Mouse (Mus musculus) brain, embryonic 14.5 days (tissue): ENCODE data around the gene Dennd2c. TPM values are rescaled to one million over a fixed set of nuclear protein-coding genes. Genes with fewer than 3 reads are reported as not detected.
"Not testable (repeated sequence)": the region's sequence is repeated elsewhere in the genome, so short reads cannot be mapped to it uniquely, and the experiment has no call there.

Experiments used
- DNase-seq: peaks from one replicate; pipeline ENCODE4 v3.0.0-alpha.2; 2011; ENCODE audit warnings: low read depth
- CTCF ChIP-seq: fragments of 200-500 bp; IDR thresholded peaks from 2 replicates; pipeline ENCODE4 v1.5.1; 2012; ENCODE audit warnings: inconsistent platforms, mild to moderate bottlenecking, moderate library complexity, borderline replicate concordance; ENCODE audit not compliant: insufficient read depth, insufficient read length; ENCODE audit errors: extremely low read depth
- POLR2A ChIP-seq: fragments of 200-500 bp; IDR thresholded peaks from 2 replicates; pipeline ENCODE4 v1.6.1; 2012; ENCODE audit warnings: mild to moderate bottlenecking, inconsistent platforms, borderline replicate concordance; ENCODE audit not compliant: poor library complexity, insufficient read depth, insufficient read length, severe bottlenecking; ENCODE audit errors: extremely low read depth
- polyA plus RNA-seq: library from polyadenylated mRNA; depleted of rRNA; stranded (reverse); fragments of >200 nt; gene quantifications from 2 replicates; pipeline ENCODE4 v1.2.3, GENCODE M21; 2012

The Dennd2c gene
- polyA plus RNA-seq, 1 experiment: 1.5 TPM

DNA sequence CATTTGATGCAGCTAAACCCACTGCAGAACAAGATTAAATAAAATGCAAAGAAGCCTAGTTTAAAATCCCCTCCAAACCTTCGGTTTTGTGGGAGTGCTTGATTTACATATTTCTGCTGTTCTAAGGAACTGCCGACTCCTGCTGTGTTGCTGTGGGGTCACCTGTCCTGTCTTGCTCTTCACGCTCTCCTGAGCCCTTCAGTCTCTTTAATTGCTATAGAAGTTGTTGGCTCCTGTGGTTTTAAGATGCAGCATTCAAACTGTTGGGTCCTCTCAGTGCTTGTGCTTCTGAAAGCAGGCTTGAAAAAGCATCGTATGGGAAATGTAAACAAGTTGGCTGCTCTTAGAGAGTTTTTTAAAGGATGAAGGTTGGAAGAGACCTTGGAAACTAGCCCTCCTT, 25.8 kb downstream of the Dennd2c start:
- no peak for DNase-seq
- TF ChIP-seq POLR2A: no peak

DNA sequence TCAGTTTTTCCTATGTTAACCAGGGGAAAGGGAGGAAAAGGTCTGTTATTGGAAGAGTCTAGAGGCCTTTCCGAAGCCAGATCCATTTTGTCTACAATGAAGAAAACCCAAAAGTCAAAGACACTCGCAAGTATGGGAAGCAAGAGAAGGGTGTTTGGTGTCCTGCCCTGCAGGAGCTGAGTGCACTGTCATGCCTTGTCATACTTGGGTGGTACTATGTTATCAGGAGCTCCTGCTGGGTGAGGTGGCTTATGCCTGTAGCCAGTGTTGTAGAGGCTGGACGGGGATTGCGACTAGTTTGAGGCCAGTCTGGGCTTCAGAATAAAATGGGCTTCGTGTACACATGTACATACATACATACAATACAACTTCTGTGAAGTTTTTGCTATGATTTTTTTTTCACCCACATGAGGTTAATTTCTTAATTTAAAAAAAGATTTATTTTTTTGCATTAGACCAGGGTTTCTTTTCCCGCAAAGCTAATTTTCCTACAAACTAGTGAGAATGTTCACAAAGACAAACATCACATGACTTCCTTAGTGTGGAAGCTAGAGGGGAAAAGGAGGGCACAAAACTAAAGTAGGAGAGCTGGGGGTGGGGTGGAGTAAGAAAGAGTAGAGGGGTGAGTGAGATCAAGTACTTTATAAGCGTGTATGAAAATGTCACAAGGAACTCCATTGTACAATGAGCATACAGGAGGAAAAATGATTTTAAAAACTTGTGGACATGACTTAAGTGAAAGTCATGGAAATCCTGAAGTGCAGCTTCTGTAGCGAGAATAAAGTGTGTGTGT, 27.2 kb downstream of the Dennd2c start:
- no peak for TF ChIP-seq POLR2A
- TF ChIP-seq CTCF: no peak
- DNase-seq: no peak

DNA sequence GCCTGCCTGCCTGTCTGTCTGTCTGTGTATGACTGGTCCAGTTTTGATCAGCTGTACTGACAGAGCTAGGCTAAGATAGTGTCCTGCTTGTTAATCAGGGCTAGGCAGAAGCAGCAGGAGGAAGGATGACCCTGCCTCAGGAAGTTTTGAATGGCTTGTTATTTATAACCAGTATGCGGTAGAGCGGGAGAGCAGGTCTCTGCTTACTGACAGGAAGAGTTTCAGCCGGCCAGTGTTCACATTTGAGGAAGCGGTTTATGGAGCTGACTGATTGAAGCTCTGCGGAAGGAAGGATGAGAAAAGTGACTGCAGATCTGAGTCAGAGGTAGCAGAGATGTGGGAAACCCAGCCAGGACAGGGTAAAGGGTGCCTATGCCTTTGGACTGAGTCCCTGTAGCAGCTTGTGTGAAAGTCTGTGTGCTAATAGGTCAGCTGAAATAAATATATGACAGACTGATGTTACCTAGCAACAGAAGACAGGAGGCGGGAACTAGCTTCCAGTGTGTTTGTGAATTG, 27.9 kb downstream of the Dennd2c start:
- DNase-seq: peak; percentile 44
- TF ChIP-seq CTCF: no peak

DNA sequence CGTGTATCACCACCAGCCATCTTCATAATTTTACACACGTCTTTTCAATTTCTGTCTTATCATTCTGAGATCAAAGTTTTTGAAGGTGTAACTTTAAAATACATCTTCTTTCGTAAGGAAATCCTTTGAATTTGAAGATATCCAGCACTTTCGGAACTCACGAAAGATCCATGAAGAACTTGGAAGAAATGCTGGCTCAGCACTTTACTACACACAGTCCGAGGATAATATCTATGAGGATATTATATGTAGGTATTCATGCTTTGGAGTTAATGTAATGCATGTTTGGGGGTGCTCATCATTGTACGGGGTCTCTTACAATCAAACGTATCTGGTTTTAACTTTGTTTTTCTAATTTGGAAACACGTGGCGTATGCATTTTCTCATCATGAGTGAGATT, 30.7 kb downstream of the Dennd2c start:
- no peak for DNase-seq
- no peak for TF ChIP-seq CTCF

DNA sequence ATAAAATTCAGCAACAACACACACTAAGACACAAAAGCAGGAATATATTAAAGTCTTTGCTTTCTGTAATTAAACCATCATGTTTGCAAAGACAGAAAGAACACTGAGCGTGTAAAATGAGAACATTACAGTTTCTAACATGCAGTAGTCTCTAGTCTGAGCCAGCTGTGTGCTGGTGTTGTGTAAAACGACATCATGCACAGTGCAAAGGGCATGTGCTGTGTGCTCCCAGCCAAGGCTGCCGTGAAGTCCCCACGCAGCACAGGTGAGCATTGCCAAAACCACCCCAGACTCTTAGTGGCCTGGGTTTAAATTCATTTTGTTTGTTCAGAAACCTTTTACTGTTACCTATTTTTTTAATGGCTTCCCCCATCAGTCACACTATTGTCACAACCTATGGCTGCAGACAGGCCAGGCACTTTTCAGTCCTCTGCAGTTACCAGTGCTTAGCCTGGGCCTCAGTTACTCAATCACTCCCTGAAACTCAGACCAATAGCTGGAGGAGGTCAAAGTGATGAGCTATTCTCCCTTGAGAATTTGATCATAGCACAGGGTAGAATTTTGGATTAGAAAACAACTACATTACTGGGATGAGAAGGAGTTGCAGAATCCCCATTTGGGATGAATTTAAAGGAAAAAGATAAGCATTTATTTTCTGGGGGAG, 34.1 kb downstream of the Dennd2c start:
- no peak for DNase-seq

DNA sequence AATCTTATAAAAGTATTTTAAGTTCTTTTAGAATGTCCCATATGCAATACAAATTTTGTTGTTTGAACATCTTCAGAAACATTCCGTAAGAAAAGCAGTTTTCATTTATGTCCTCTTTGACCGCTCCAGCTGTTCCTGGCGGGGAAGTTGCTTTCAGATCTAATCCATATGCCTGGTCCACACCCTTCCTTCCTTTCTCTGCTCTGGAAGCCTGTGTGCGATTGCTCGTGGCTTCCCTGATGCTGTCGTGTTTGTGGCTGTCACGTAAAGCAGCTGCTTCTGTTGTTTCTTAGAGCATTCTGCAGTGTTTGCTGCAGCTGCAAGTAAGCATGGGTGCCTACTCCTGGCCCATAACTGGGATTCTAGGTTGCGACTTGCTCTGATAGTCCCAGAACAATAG, 36.6 kb downstream of the Dennd2c start:
- peak; percentile 6 for DNase-seq
- TF ChIP-seq CTCF (no peak), POLR2A (no peak)

More for the DNA sequence above, 34.1 kb downstream of the Dennd2c start:
- no peak for TF ChIP-seq CTCF
- no peak for TF ChIP-seq POLR2A

DNA sequence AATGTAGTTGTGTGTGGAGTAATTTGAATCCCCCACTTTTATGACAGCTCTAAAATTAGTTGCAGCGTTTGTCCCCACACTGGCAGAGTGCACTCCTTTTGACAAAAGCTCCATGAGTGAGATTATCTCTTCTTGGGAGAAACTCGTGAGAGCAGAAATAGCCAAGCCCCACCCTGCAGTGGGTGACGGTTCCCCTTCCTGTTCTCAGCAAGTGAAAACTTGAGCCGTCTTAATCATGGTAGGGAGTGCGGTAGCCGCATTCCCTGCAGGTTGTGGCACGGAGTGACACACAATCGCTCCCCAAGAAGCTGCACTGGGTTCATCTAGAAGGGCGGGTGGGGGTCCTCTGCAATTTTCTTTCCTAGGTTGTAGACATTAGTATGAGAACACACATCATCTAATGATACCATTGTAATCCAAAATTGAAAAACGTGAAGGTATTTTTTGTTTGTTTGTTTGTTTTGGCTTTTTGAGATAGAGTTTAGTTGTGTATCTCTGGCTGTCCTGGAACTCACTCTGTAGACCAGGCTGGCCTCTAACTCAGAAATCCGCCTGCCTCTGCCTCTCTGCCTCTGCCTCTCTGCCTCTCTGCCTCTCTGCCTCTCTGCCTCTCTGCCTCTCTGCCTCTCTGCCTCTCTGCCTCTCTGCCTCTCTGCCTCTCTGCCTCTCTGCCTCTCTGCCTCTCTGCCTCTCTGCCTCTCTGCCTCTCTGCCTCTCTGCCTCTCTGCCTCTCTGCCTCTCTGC, 37.9 kb downstream of the Dennd2c start:
- not testable (repeated sequence) for DNase-seq

DNA sequence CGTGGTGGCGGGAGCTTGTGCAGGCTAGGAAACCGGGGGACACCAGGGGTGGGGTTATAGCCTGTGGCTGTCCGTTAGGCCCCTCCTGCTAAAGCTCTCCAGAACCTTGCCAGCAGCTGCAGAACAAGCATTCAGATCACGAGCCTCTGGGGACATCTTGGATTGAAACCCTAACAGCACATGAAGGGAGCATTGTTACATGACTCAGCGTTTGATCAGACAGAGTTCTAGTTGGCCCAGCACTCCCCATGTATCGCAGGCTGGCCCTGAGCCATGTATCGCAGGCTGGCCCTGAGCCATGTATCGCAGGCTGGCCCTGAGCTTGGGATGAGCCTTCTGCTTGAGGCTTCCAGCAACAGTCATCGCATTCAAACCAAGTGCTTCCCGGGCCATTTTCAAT, 38.9 kb downstream of the Dennd2c start:
- TF ChIP-seq POLR2A: no peak
- no peak for TF ChIP-seq CTCF
- peak; percentile 27 for DNase-seq

DNA sequence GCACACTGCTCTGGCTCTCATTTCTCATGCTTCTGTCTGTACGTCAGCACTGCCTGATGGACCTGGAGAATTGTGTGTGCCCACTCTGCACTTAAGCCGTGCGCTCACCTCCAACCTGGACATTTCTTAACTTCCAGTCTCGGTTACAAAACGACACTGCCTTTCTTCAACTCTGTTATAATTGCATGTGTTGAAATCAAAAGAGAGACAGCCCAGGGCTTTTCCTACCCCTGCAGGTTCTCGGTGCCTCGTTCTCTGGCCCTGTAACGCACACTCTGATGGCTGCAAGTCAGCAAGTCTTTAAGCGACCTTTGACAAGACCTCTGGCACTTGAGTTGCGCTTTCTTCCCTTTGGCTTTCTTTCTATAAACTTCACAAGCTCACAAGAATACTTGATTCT, 40.0 kb downstream of the Dennd2c start:
- no peak for DNase-seq
- no peak for TF ChIP-seq POLR2A

DNA sequence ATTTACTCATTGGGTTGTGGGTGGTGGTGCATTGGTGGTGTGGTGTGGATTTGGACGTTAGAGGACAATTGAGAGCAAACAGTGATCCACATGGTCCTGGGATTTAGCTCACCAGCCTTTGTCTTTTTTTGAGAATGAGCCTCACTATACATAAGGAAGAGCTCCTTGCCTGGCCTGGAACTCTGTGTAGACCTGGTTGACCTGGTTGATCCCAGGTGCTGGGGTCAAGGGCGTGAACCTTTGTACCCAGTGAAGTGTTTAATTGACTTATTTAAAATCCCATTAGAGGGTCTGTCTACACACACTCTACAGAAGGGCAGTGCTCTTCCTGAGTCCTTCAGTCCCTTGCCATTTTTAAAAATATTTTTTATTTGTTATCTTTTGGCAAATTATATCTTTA, 42.9 kb downstream of the Dennd2c start:
- no peak for TF ChIP-seq CTCF
- no peak for TF ChIP-seq POLR2A
- no peak for DNase-seq

DNA sequence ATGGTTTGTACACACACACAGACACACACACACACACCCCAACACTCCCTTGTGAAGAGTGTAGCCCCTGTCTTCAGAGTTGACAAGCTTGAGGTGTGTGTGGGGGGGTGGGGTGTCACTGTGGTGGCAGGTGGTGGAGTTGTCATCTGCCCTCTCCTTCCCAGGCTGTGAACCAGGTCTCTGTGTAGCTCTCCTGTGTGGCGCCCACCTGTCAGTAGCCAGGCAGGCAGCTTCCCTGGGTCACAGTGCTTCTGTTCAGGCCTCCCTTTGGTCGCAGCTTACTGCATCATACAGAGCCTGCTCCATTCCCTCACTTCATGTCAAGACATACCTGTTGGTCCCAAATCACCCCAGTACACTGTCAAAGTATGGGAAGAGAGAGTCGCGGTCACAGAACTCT, 43.4 kb downstream of the Dennd2c start:
- no peak for TF ChIP-seq POLR2A
- TF ChIP-seq CTCF: no peak
- DNase-seq: no peak
